Mouse (Mus musculus) heart, adult 11 months (tissue): ENCODE measurements at regions not wholly inside any gene's neighbourhood (a gene's known extent, or its start where the extent isn't known, plus 50 kb on each side); places are given as distances from the start of the nearest gene placed in this dataset.
A peak's percentile ranks its signal among the peaks of the same experiment; 100 is the strongest.
"Not testable (repeated sequence)": the region's sequence is repeated elsewhere in the genome, so short reads cannot be mapped to it uniquely, and the experiment has no call there.

Experiments used
- DNase-seq: peaks from one replicate; pipeline ENCODE4 v3.0.0; 2022

DNA sequence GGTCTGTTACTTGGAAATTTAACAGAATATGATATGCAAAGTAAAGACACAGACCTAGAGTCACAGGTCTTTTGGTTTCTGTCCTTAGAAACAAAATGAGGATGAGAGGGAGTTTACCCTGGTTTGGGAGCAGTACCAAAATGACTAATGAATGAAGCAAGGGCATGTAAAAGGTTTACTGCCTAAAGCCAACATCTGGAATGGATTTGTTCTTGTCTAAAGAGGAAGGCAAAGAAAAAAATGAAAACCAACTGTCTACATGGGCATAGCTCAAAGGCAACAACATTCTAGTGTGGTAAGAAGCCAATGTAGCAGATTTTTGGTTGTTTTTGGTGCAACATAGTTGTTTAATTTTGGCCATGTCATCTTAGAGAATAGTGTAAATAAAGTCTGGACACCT is 203.5 kb upstream of the Diaph2 start:
- no peak for DNase-seq

DNA sequence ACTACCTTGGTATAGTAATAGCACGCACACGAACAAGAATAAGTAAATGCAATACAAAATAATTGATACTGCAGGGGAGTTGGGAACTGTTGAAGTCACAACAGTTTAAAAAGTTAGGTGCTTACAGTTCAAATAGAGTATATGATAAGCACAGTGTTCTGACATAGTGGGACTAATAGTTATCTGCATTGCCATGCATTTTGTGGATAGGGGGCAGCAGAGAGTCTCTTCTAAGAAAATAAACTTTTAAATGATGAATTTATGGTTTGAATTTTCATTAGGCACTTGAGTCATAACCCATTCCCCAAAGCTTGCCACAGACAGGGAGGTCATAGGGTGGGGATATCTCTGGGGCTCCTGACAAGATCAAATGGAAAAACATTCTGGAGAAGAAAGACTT is 201.9 kb upstream of the Diaph2 start:
- no peak for DNase-seq

DNA sequence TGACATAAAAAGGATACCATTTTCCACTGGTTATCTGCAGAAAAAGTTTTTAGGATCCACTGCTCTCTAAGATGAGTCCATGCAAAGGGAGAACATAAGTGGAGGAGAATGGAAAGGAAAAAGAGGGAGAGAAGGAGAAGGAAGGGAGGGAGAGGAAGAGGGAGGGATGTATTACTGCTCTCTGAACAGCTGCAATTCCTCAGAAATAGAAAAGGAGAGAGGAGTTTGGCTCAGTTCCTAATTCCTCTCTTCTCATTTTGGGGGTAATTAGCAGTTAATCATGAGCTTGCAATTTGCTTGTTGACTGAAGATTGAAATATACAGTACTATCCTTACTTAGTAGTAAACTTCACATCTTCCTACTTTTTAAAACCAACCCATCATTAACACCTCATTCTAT is 193.5 kb upstream of the Diaph2 start:
- no peak for DNase-seq

DNA sequence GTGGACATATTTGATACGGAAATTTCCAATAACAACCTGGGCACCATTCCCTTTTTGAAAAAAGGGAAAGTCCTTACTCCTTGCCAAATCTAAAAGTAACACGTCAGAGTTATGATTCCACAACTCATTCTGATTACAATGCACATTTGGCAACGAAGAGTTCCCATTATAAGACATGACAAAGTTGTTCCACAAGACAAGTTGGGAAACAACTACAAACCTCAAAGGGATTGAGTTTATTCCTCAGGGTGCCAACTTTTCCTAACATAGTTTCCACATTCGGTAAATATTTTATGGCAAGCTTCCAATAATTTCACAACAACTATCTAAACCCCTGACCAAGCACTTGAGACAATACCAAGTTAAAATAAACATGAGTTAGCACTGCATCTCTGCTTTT is 150.1 kb upstream of the Diaph2 start:
- DNase-seq: no peak

DNA sequence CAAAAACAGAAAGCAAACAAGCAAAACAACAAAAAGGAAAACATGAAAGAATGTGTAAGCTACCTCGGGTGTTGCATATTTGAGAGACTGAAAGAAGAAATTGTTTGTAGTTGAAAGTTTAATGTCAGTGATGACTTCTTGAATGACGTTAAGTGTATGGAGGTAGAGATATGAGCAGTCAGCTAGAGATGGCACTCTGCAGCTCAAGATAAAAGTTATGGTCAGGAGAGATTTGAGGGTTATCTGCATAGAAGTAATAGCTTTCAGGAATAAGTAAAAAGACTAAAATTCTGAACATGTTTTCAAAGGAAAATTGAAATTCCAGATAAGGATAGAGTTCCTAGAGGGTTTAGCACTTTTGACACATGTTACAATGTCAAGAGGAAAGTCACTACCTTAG is 141.7 kb upstream of the Diaph2 start:
- DNase-seq: no peak

DNA sequence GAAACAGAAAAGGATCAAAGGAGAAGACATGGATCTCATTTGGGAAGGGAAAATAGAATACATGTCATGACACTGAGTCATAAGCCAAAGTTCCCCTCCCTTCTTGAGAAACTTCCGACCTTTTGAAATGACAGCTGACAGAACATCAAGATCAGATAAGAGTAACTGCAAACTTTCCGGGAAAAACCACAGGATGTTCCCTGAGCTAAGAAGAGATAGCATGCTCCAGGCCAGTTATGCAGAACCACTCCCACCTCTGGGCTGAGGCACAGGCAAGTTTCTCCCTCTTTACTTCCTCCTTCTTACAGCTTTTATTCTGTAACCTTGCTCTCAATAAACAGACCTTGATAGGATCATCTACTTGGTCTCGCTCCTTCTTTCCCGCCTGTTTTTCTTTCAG is 138.0 kb upstream of the Diaph2 start:
- DNase-seq: not testable (repeated sequence)

DNA sequence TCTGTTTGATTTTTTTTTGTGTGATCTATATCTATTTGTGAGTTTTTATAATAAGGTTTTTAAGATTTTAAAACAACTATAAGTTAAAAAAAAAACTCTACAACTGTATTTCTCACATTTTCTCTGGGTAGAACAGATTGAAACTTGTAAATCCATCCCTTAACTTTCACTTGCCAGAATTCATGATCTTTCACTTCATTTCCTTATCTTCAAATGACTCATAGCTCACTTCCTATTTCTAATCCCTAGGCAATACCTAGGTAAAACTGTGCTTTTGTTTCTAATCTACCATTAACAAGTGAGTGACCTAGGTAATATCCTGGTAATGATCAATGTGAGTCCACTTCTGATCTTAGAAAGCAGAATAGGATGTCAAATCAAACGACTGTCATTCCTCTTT is 112.5 kb upstream of the Diaph2 start:
- DNase-seq: no peak

DNA sequence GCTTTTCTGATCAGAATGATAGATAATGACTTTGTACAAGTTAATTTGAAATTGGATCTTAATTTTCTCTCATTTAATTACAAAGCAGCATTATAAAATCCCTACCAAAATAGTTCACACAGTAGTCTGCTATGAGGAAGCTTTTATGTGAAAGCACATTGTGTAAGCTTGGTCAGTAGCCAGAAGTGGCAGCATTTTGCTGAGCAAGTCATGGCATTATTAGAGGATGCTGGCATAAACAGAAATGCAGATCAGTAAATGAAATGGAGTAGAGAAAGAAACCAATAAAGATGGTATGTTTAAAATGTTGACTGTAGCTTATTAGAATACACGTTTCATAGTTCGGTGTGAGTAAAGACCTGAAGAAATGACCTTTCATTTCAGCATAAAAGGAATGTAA is 104.4 kb upstream of the Diaph2 start:
- DNase-seq: no peak

DNA sequence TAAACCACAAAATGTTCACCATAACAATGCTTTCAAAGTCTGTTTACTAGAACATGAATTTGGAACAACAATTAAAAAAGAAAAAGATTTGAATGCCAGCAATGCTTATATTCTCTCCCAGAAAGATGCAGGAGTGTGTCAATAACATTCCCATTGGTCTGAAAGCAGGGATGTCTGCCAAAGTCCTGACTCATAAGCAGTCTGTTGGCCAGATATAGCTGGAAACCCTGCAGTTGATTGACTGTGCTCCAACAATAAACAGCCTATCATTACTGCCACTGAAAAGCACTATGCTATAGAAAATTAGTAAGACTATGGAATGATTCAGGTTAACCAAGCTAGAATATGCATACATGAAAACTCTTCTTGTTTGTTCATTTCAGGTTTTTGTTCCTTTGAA is 92.6 kb upstream of the Diaph2 start:
- DNase-seq: peak; percentile 71

DNA sequence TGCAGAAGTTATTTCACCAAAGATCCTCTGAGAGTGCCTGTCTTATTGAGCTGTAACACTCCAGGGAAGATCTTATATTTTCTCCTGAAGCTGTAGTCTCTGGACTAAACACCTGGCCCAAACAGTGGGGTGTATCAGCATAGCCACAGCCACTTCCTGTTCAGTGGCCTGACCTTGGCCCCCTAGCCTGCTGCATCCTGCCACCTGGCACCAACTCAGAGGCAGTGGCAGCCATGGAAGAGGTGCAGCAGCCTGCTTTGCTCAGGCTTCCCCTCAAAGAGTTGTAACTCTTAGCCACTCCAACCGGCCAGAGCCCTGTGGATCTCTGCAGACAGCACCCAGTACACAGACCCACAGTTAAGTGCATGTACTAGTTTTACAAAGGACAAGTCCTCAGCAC is 58.9 kb upstream of the Diaph2 start:
- no peak for DNase-seq
